Mouse (Mus musculus) liver, embryonic 14.5 days (tissue): Measurements from ENCODE around the gene Bex1.
"Not testable (repeated sequence)": the region's sequence is repeated elsewhere in the genome, so short reads cannot be mapped to it uniquely, and the experiment has no call there.

Source experiments
- CTCF ChIP-seq: IDR thresholded peaks from 2 replicates; pipeline ENCODE4 v1.5.1; 2016; ENCODE audit warnings: antibody characterized with exemption, low read depth, control low read depth
- EP300 ChIP-seq: IDR thresholded peaks from 2 replicates; pipeline ENCODE4 v1.6.1; 2016; ENCODE audit warnings: antibody characterized with exemption, low read depth

DNA sequence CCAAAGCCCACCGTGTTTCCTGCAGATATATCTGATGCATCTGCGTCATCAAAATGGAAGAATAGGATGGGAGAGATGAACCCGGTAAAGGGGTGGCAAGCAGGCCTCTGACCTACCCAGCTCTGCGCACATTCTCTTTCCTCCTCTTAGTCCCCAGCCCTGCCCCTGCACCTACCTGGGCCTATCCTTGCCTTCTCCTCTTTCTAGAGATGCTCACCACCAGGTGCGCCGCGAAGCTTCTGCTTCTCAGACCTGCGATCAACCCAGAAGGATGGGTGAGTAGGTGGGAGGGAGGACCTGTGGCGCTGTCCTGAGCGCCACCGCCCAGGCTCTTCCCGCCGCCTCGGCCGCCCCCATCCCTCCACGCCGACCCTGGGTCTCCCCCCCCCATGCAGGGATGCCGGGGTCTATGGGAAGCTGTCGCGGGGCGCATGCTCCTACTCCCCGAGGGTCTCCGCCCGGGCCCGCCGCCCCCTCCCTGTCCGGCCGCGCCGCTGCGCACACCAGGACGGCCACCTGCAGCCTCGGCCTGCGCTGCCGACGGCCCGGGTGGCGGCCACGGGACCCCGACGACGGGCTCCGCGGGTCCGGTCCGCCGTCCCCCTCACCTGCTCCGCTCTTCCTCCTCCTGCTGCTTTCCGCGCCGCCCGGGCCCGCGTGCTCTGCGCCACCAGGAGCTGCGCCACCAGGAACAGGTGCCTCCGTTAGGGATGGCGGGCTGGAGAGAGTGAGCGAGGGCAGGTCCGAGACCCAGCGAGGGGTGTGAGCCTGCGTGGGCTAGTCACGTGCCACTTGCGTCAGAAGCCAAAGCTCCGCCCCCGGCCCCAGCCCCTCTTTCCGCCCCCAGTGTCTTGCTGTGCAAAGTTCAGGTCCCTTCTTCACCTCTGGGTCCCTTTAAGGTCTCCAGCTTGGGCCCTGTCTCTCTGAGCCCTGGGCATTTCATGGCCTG is at the start of gene Bex1, which contains the start of gene Tceal7:
- not testable (repeated sequence) for TF ChIP-seq CTCF, EP300
